Mouse (Mus musculus): ENCODE results near the gene Hspa1b.

DNA sequence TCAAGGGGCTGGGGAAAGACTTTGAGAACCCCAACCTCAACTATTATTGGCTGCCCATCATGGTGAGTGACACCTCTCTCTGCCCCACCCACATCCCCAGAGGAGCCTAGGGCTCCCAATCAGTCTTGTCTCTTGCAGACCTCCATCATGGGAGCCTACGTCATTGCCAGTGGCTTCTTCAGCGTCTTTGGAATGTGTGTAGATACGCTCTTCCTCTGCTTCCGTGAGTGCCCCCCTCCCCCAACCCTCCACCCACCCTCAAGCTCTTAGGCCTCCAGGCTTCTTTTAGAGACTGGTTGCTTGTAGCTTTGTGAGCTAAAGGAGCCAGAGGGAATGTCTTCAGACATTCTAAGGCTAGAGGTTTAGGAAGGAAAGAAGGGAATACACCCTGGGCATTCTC, 30.2 kb downstream of the Hspa1b start:
- no peak for TF ChIP-seq CTCF (IDR thresholded peaks at IDR 0.05; ENCODE audit: low read depth)
- TF ChIP-seq EP300 (optimal IDR thresholded peaks at IDR 0.05), result no peak
